10 mouse cellular contexts compared by ENCODE assay signal in the genomic region with DNA sequence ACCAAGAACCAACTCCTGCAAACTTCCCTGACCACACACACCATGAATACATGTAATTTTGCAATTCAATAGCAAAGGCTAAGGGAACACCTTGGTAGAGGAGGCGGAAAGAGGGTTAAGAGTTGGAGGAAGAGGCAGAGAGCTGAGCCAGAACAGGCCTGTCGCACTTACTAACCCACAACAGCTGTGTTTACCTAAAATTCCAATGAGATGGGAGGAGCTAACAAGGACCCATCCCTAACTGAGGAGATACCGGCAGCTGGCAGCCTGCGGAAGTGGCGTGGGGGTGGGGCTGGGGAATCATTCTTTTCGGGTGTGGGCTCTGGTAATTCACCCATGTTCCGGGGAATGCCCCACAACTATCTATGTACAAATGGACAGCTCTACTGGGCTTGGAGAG. TPM values are rescaled to one million over a fixed set of nuclear protein-coding genes. Genes with fewer than 3 reads are reported as not detected.
A peak's percentile ranks its signal among the peaks of the same experiment; 100 is the strongest.
DNase-seq lines count a peak whose midpoint lies in the region; ATAC-seq and TF ChIP-seq lines count a peak whose summit lies in the region.
"Had no signal": no experiment of that assay in that cellular context is flagged by ENCODE, and none has a peak within 500 bp of the region (broad histone marks: within the 10 kb centered on the region; RNA-seq: fewer than 3 reads in every experiment).

No protein-coding gene starts in this region.

- in situ Hi-C loops in ES-E14 (cut with MboI; ENCODE audit: low sequenced_read_pairs in 2 of 2, unreplicated experiment in 2 of 2): no loop called here

- H3K4me3 ChIP-seq in heart, embryonic 15.5 days: no peak overlapping the region
- peak overlapping the region; percentile 14 to 42; a peak in 3 of 4 replicates for H3K4me3 ChIP-seq in ES-E14 (ENCODE audit: insufficient read depth in 1 of 2, low read depth in 1 of 2, low read length in 2 of 2, poor library complexity in 1 of 2, severe bottlenecking in 1 of 2)
- H3K4me3 ChIP-seq in forebrain, embryonic 15.5 days: no peak overlapping the region
- H3K4me3 ChIP-seq in lung, embryonic 15.5 days: no peak overlapping the region
- no peak overlapping the region for H3K4me3 ChIP-seq in hindbrain, embryonic 14.5 days (replicated peaks; ENCODE audit: low read length)
- no peak overlapping the region for H3K4me3 ChIP-seq in midbrain, embryonic 16.5 days (ENCODE audit: low read depth, low read length)

- H3K27me3 ChIP-seq in heart, embryonic 15.5 days: no peaks in the 10 kb centered on the region
- no peaks in the 10 kb centered on the region for H3K27me3 ChIP-seq in forebrain, embryonic 15.5 days
- no peaks in the 10 kb centered on the region for H3K27me3 ChIP-seq in lung, embryonic 15.5 days
- no peaks in the 10 kb centered on the region for H3K27me3 ChIP-seq in hindbrain, embryonic 14.5 days (ENCODE audit: control insufficient read depth, insufficient read depth, low read length)
- H3K27me3 ChIP-seq in midbrain, embryonic 16.5 days (ENCODE audit: control insufficient read depth, insufficient read depth, low read depth, low read length): no peaks in the 10 kb centered on the region

- no peak for ATAC-seq in heart, embryonic 15.5 days (replicated peaks; ENCODE audit: insufficient number of reproducible peaks, insufficient read depth, low FRiP score, low read depth)
- peak; percentile 34; the same call in 1 of the 2 replicates for ATAC-seq in forebrain, embryonic 15.5 days (replicated peaks)
- ATAC-seq in lung, embryonic 15.5 days (ENCODE audit: borderline replicate concordance, extremely low read depth, low FRiP score, low TSS enrichment): peak; percentile 78
- ATAC-seq in hindbrain, embryonic 14.5 days (ENCODE audit: low FRiP score): no peak
- ATAC-seq in erythroblast, adult 5-6 weeks (replicated peaks; ENCODE audit: low FRiP score, poor library complexity, severe bottlenecking): no peak
- no peak for ATAC-seq in midbrain, embryonic 16.5 days
- ATAC-seq: CD4-positive, CD25-positive, alpha-beta regulatory T cell, adult 4 months had no signal

- H3K4me1 ChIP-seq in heart, embryonic 15.5 days (replicated peaks): peaks cover 4% of the 10 kb centered on the region; the same call in 1 of the 2 replicates
- H3K4me1 ChIP-seq in ES-E14 (ENCODE audit: control insufficient read depth in 2 of 2, insufficient read depth in 2 of 2, low read length in 2 of 2, poor library complexity in 1 of 2): peaks cover 0 to 4% of the 10 kb centered on the region in 2 experiments; a peak in 1 of 4 replicates
- H3K4me1 ChIP-seq in forebrain, embryonic 15.5 days: peaks cover 5% of the 10 kb centered on the region; the same call in 1 of the 2 replicates
- H3K4me1 ChIP-seq in lung, embryonic 15.5 days: peaks cover 10% of the 10 kb centered on the region
- no peaks in the 10 kb centered on the region for H3K4me1 ChIP-seq in hindbrain, embryonic 14.5 days (replicated peaks; ENCODE audit: control insufficient read depth, insufficient read depth, low read length)
- no peaks in the 10 kb centered on the region for H3K4me1 ChIP-seq in midbrain, embryonic 16.5 days (ENCODE audit: control insufficient read depth, insufficient read depth, low read length)

- 17% methylated on average over 7 of the region's 7 CpGs for whole genome bisulfite sequencing in heart, embryonic 15.5 days
- WGBS in forebrain, embryonic 15.5 days: 46% methylated on average over 7 of the region's 7 CpGs
- 10% methylated on average over 7 of the region's 7 CpGs for WGBS in lung, embryonic 15.5 days
- 38% methylated on average over 7 of the region's 7 CpGs for WGBS in hindbrain, embryonic 14.5 days
- WGBS in midbrain, embryonic 16.5 days: 50% methylated on average over 7 of the region's 7 CpGs

- no peak for DNase-seq in heart, postnatal 4 days
- DNase-seq in ES-E14 (ENCODE audit: low read depth, low spot score): peak; percentile 66
- no peak for DNase-seq in hindbrain, embryonic 14.5 days (ENCODE audit: low spot score)
- DNase-seq: gastrocnemius, postnatal 14 days had no signal

- H3K9ac ChIP-seq in heart, embryonic 15.5 days: no peak overlapping the region
- H3K9ac ChIP-seq in ES-E14 (ENCODE audit: insufficient read depth, low read depth, low read length, poor library complexity, severe bottlenecking): no peak overlapping the region
- no peak overlapping the region for H3K9ac ChIP-seq in forebrain, embryonic 15.5 days (replicated peaks)
- H3K9ac ChIP-seq in lung, embryonic 15.5 days: no peak overlapping the region
- H3K9ac ChIP-seq in hindbrain, embryonic 14.5 days: no peak overlapping the region
- H3K9ac ChIP-seq in midbrain, embryonic 16.5 days (ENCODE audit: low read depth, low read length): no peak overlapping the region

- H3K9me3 ChIP-seq in heart, embryonic 15.5 days (replicated peaks): no peaks in the 10 kb centered on the region
- no peaks in the 10 kb centered on the region for H3K9me3 ChIP-seq in ES-E14 (ENCODE audit: control insufficient read depth, insufficient read depth, low read depth, low read length)
- H3K9me3 ChIP-seq in forebrain, embryonic 15.5 days: no peaks in the 10 kb centered on the region
- no peaks in the 10 kb centered on the region for H3K9me3 ChIP-seq in lung, embryonic 15.5 days
- no peaks in the 10 kb centered on the region for H3K9me3 ChIP-seq in hindbrain, embryonic 14.5 days (ENCODE audit: control insufficient read depth, low read length)
- no peaks in the 10 kb centered on the region for H3K9me3 ChIP-seq in midbrain, embryonic 16.5 days (replicated peaks; ENCODE audit: control insufficient read depth, low read length, poor library complexity, severe bottlenecking)

- no peaks in the 10 kb centered on the region for H3K36me3 ChIP-seq in heart, embryonic 15.5 days
- H3K36me3 ChIP-seq in ES-E14 (ENCODE audit: control insufficient read depth, insufficient read depth, low read length, poor library complexity, severe bottlenecking): no peaks in the 10 kb centered on the region
- H3K36me3 ChIP-seq in forebrain, embryonic 15.5 days: no peaks in the 10 kb centered on the region
- no peaks in the 10 kb centered on the region for H3K36me3 ChIP-seq in lung, embryonic 15.5 days
- H3K36me3 ChIP-seq in hindbrain, embryonic 14.5 days (replicated peaks; ENCODE audit: control insufficient read depth, insufficient read depth): no peaks in the 10 kb centered on the region
- no peaks in the 10 kb centered on the region; the same call in 1 of the 2 replicates for H3K36me3 ChIP-seq in midbrain, embryonic 16.5 days (ENCODE audit: control insufficient read depth, insufficient read depth, low read length)

- H3K4me2 ChIP-seq in heart, embryonic 15.5 days: peak overlapping the region; percentile 8; the same call in 1 of the 2 replicates
- H3K4me2 ChIP-seq in forebrain, embryonic 15.5 days (replicated peaks): no peak overlapping the region
- H3K4me2 ChIP-seq in lung, embryonic 15.5 days: peak overlapping the region; percentile 30
- H3K4me2 ChIP-seq in hindbrain, embryonic 14.5 days (replicated peaks): no peak overlapping the region
- no peak overlapping the region for H3K4me2 ChIP-seq in midbrain, embryonic 16.5 days (ENCODE audit: low read length)

- no peak overlapping the region for H3K27ac ChIP-seq in heart, embryonic 15.5 days
- peak overlapping the region; percentile 80; the same call in 1 of the 2 replicates for H3K27ac ChIP-seq in ES-E14 (ENCODE audit: insufficient read depth, low read depth, low read length, poor library complexity, severe bottlenecking)
- no peak overlapping the region for H3K27ac ChIP-seq in forebrain, embryonic 15.5 days (replicated peaks)
- H3K27ac ChIP-seq in lung, embryonic 15.5 days: peak overlapping the region; percentile 37; the same call in 1 of the 2 replicates
- no peak overlapping the region for H3K27ac ChIP-seq in hindbrain, embryonic 14.5 days
- no peak overlapping the region for H3K27ac ChIP-seq in midbrain, embryonic 16.5 days (ENCODE audit: low read length)

TF ChIP-seq in ES-E14, 5 proteins besides CTCF, POLR2A, EP300 and RAD21:
- no peak for TF ChIP-seq MAFK (IDR thresholded peaks at IDR 0.05; ENCODE audit: insufficient read depth, low read depth, low read length)
- 0 out of 2 replicates have a peak, but pooled peaks have one; percentile 37 for TF ChIP-seq CHD2 (IDR thresholded peaks at IDR 0.05; ENCODE audit: low read depth, low read length)

RNA-seq across cellular contexts. Expression of gene Cfap300, which starts 7.1 kb away (rescaled TPM):
- polyA plus RNA-seq in heart, embryonic 15.5 days (2015; fragmentation: Nextera tagmentation; extraction: Ambion mirVana): 5.1 and 5.9 TPM in 2 replicates
- 1 to 10 TPM; 1.2 to 1.5 TPM for total RNA-seq in heart, postnatal 4 days (2021)
- total RNA-seq in ES-E14 (2012; rRNA removed): 2.4 and 3.0 TPM in 2 replicates
- polyA plus RNA-seq in forebrain, embryonic 15.5 days (2015; fragmentation: Nextera tagmentation; extraction: Ambion mirVana): 13.8 and 16.5 TPM in 2 replicates
- polyA plus RNA-seq in lung, embryonic 15.5 days (2015; fragmentation: Nextera tagmentation; extraction: Ambion mirVana): 13.5 and 14.6 TPM in 2 replicates
- polyA plus RNA-seq in hindbrain, embryonic 14.5 days (2014; fragmentation: Nextera tagmentation; extraction: Ambion mirVana): 18.3 and 19.5 TPM in 2 replicates
- not detected in 2 replicates for total RNA-seq in erythroblast, adult 5-6 weeks (2015; ENCODE audit: low replicate concordance)
- 2.9 TPM in 1 of 2 replicates, not detected in the other for total RNA-seq in erythroblast, adult 5-6 weeks (2017; ENCODE audit: low replicate concordance)
- polyA plus RNA-seq in midbrain, embryonic 16.5 days (2015; fragmentation: Nextera tagmentation; extraction: Ambion mirVana): 16.1 and 17.2 TPM in 2 replicates

RNA-seq across cellular contexts. Expression of gene Yap1, which starts 31.1 kb away (rescaled TPM):
- 19.8 and 24.3 TPM in 2 replicates for polyA plus RNA-seq in heart, embryonic 15.5 days (2015; fragmentation: Nextera tagmentation; extraction: Ambion mirVana)
- total RNA-seq in heart, postnatal 4 days (2021): 10 to 100 TPM; 64.7 to 69.2 TPM
- 50.4 and 58.5 TPM in 2 replicates for total RNA-seq in ES-E14 (2012; rRNA removed)
- polyA plus RNA-seq in forebrain, embryonic 15.5 days (2015; fragmentation: Nextera tagmentation; extraction: Ambion mirVana): 8.9 and 9.0 TPM in 2 replicates
- polyA plus RNA-seq in lung, embryonic 15.5 days (2015; fragmentation: Nextera tagmentation; extraction: Ambion mirVana): 34.8 and 34.9 TPM in 2 replicates
- 9.5 and 10.1 TPM in 2 replicates for polyA plus RNA-seq in hindbrain, embryonic 14.5 days (2014; fragmentation: Nextera tagmentation; extraction: Ambion mirVana)
- not detected in 2 replicates for total RNA-seq in erythroblast, adult 5-6 weeks (2015; ENCODE audit: low replicate concordance)
- total RNA-seq in erythroblast, adult 5-6 weeks (2017; ENCODE audit: low replicate concordance): not detected in 2 replicates
- polyA plus RNA-seq in midbrain, embryonic 16.5 days (2015; fragmentation: Nextera tagmentation; extraction: Ambion mirVana): 5.3 and 5.4 TPM in 2 replicates
- polyA plus RNA-seq: CD4-positive, CD25-positive, alpha-beta regulatory T cell, adult 4 months had no signal

Comparison
In these comparisons a context has a peak if more than half of its experiments do, and no peak if none do; other contexts are left out.
1. ATAC-seq: peak in forebrain, embryonic 15.5 days (single experiment) and lung, embryonic 15.5 days (single experiment); none in heart, embryonic 15.5 days (single experiment), hindbrain, embryonic 14.5 days (single experiment), erythroblast, adult 5-6 weeks (single experiment) and midbrain, embryonic 16.5 days (single experiment).
2. H3K27ac ChIP-seq: peak in ES-E14 (single experiment) and lung, embryonic 15.5 days (single experiment); none in heart, embryonic 15.5 days (single experiment), forebrain, embryonic 15.5 days (single experiment), hindbrain, embryonic 14.5 days (single experiment) and midbrain, embryonic 16.5 days (single experiment).
3. H3K4me2 ChIP-seq: peak in heart, embryonic 15.5 days (single experiment) and lung, embryonic 15.5 days (single experiment); none in forebrain, embryonic 15.5 days (single experiment), hindbrain, embryonic 14.5 days (single experiment) and midbrain, embryonic 16.5 days (single experiment).
4. H3K4me3 ChIP-seq: peak in ES-E14 (2 of 2); none in heart, embryonic 15.5 days (single experiment), forebrain, embryonic 15.5 days (single experiment), lung, embryonic 15.5 days (single experiment), hindbrain, embryonic 14.5 days (single experiment) and midbrain, embryonic 16.5 days (single experiment).